In the genomic region with DNA sequence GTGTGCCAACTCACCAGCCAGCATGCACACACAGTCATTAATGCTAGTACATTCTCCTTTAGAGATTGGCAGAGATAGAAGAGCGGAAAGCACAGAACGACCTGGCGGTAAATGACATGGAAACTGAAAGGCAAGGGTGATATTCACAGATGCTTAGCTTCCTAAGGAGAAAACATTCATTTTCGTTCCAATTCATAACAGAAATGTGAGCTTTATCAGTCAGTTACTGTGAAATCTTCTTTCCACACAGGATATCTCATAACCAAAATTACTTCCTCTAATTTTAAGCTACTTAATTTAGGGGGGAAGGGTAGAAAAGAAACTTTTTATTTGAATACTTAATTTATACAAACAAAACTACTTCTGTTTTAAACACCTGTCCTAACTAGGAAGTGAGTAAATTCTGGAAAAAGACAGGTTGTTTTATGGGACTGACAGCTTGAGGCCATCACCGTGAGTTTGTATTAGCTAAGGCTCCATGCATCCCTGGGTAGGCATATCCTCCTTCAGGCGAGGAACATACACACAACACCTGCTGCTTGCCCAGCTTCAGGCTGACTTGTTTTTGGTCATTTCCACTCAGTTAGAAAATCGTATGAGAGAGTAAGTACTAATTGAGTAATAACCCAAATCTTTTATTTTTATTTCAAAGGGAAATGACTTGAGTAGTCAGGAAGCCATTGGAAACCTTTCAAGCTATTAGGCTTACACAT, we compare ENCODE assay signal across 18 mouse cellular contexts.
DNase-seq lines count a peak whose midpoint lies in the region; ATAC-seq lines count a peak whose summit lies in the region.
"Had no signal": no experiment of that assay in that cellular context is flagged by ENCODE, and none has a peak within 500 bp of the region (broad histone marks: within the 10 kb centered on the region; RNA-seq: fewer than 3 reads in every experiment).

No protein-coding gene starts in this region.

- ATAC-seq in megakaryocyte, adult 5-6 weeks (ENCODE audit: poor library complexity, severe bottlenecking) = peak; percentile 51
- no peak for ATAC-seq in erythroid progenitor cell, adult 5-6 weeks (replicated peaks; ENCODE audit: low FRiP score, poor library complexity, severe bottlenecking)
- no peak for ATAC-seq in liver, embryonic 12.5 days
- ATAC-seq: forebrain, embryonic 14.5 days had no signal

- no peak overlapping the region for H3K27ac ChIP-seq in liver, embryonic 12.5 days
- H3K27ac ChIP-seq: embryonic facial prominence, embryonic 10.5 days; forebrain, embryonic 10.5 days; heart, adult 2 months; hindbrain, embryonic 15.5 days had no signal

- H3K9me3 ChIP-seq in liver, embryonic 12.5 days (replicated peaks) = no peaks in the 10 kb centered on the region
- H3K9me3 ChIP-seq: embryonic facial prominence, embryonic 10.5 days; forebrain, embryonic 10.5 days; heart, embryonic 12.5 days; hindbrain, embryonic 15.5 days had no signal

- H3K36me3 ChIP-seq in liver, embryonic 12.5 days = no peaks in the 10 kb centered on the region
- H3K36me3 ChIP-seq: embryonic facial prominence, embryonic 10.5 days; forebrain, embryonic 10.5 days; heart, embryonic 12.5 days; hindbrain, embryonic 15.5 days had no signal

- no peak overlapping the region for H3K9ac ChIP-seq in liver, embryonic 12.5 days
- H3K9ac ChIP-seq: heart, embryonic 12.5 days; hindbrain, embryonic 15.5 days had no signal

- H3K4me2 ChIP-seq in liver, embryonic 12.5 days = no peak overlapping the region
- H3K4me2 ChIP-seq: heart, embryonic 12.5 days; hindbrain, embryonic 15.5 days had no signal

- 64% methylated on average over 7 of the region's 7 CpGs for WGBS in liver, embryonic 12.5 days (ENCODE audit: insufficient replicate concordance)

- no peaks in the 10 kb centered on the region for H3K4me1 ChIP-seq in liver, embryonic 12.5 days
- H3K4me1 ChIP-seq: embryonic facial prominence, embryonic 10.5 days; forebrain, embryonic 10.5 days; heart, embryonic 12.5 days; hindbrain, embryonic 15.5 days had no signal

- H3K4me3 ChIP-seq in liver, embryonic 12.5 days = no peak overlapping the region
- H3K4me3 ChIP-seq: embryonic facial prominence, embryonic 10.5 days; forebrain, embryonic 10.5 days; heart, adult 2 months; heart, embryonic 12.5 days; hindbrain, embryonic 15.5 days had no signal

- no peaks in the 10 kb centered on the region for H3K27me3 ChIP-seq in liver, embryonic 12.5 days (replicated peaks)
- H3K27me3 ChIP-seq: heart, embryonic 12.5 days; hindbrain, embryonic 15.5 days had no signal

- DNase-seq in A20 (ENCODE audit: low read depth, low spot score) (peak; percentile 32), MEL-GATA-1-ER (ENCODE audit: extremely low read depth, low read depth) (peak; percentile 41)
- peak; percentile 14 to 24 for DNase-seq in B cell, adult 2 months
- no peak for DNase-seq in heart, postnatal 4 days
- no peak for DNase-seq in frontal cortex, postnatal 10 days (ENCODE audit: low spot score in 2 of 2)
- DNase-seq: adrenal gland, postnatal 25 days; cerebellum, postnatal 36 days; gastrocnemius, postnatal 10 days; heart, adult 2 months; kidney, adult 11 months had no signal

Comparison
In these comparisons a context has a peak if more than half of its experiments do, and no peak if none do; other contexts are left out.
1. DNase-seq: peak in A20 (single experiment), B cell, adult 2 months (2 of 2) and MEL-GATA-1-ER (single experiment); none in heart, postnatal 4 days (single experiment) and frontal cortex, postnatal 10 days (0 of 2).